Mouse (Mus musculus): ENCODE data around the gene Stam2.

DNA sequence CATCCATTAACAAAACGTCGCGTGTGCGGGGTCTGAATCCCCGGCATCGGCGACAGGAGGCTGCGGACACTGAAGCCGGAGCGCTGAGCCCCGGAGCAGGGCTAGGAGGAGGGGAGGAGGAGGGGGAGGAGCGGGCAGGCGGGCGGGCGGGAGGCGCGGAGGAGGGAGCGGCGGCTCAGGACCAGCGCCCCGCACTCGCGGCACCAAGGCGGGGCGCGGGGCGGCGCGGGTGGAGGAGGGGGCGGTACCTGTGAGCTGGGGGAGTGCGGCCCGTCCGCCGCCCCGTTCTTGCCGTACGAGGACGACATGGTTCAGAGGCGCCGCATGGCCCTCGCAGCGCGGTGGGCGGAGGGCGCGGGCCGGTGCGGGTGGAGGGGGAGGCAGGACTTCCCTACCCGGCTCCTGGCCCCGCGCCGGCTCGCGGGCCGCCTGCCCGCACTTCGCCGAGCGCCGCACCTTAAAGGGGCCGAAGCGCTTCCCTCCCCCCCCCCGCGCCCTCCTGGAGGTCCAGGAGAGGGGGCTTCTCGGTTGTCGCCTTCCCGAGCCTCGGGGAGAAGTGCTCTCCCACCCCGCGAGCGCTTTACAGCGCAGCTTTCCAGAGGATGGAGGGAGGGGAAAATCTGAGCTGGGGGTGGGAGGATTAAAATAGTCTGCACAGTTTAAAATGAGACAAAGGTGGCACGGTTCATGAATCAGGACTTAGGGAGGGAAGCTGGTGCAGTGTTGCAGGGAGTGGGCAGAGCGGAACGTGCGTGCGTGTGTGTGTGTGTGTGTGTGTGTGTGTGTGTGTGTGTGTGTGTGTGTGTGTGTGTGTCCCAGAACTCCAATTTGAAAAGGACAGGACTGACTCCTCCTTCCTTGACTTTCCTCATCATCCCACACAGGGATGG is 65.8 kb downstream of the Stam2 start, which contains the start of gene Cacnb4:
- TF ChIP-seq GATA1 (IDR thresholded peaks at IDR 0.05; ENCODE audit: low read length) = no peak
- no peak for TF ChIP-seq TAL1 (IDR thresholded peaks at IDR 0.05; ENCODE audit: low read length)

Data from erythroblast, embryonic 14.5 days (primary cell).